Mouse (Mus musculus) neural tube, embryonic 13.5 days (tissue): Measurements from ENCODE around the gene Cyp4f14. TPM values are rescaled to one million over a fixed set of nuclear protein-coding genes. Genes with fewer than 3 reads are reported as not detected.

ENCODE experiments used
- polyA plus RNA-seq: library from polyadenylated mRNA; unstranded; fragments of >200 nt; fragmentation: Nextera tagmentation; extraction: Ambion mirVana; gene quantifications from 2 replicates; pipeline ENCODE4 v1.2.1, GENCODE M21; 2015

Cyp4f14 gene
- polyA plus RNA-seq, 1 experiment from 2014 or later = not detected

Other genes with a start within 250 kb of the Cyp4f14 start
- gene Cyp4f15, start 231.7 kb downstream of the Cyp4f14 start, polyA plus RNA-seq = 1.0 and 1.6 TPM in 2 replicates
- 24.3 and 28.1 TPM in 2 replicates for gene Zfp871, start 129.1 kb downstream of the Cyp4f14 start, polyA plus RNA-seq
- gene Zfp811, start 107.4 kb downstream of the Cyp4f14 start, polyA plus RNA-seq = 48.7 and 55.0 TPM in 2 replicates
- gene Zfp799, start 87.1 kb downstream of the Cyp4f14 start, polyA plus RNA-seq = 18.4 and 18.8 TPM in 2 replicates
- gene Zfp870, start 25.7 kb downstream of the Cyp4f14 start, polyA plus RNA-seq = 6.1 and 7.2 TPM in 2 replicates
- gene Cyp4f13, start 30.1 kb upstream of the Cyp4f14 start, polyA plus RNA-seq = 7.0 and 8.2 TPM in 2 replicates
- 8.8 and 10.2 TPM in 2 replicates for gene Zfp472, start 48.5 kb upstream of the Cyp4f14 start, polyA plus RNA-seq
- gene Zfp952, start 75.8 kb upstream of the Cyp4f14 start, polyA plus RNA-seq = 19.3 and 23.2 TPM in 2 replicates
- 25.9 and 27.4 TPM in 2 replicates for gene Zfp763, start 116.1 kb upstream of the Cyp4f14 start, polyA plus RNA-seq
- gene 4921501E09Rik, start 150.7 kb upstream of the Cyp4f14 start, polyA plus RNA-seq = not detected in 2 replicates
- gene Zfp563, start 172.0 kb upstream of the Cyp4f14 start, polyA plus RNA-seq = 17.7 and 23.4 TPM in 2 replicates
- 0.62 and 0.64 TPM in 2 replicates for gene Morc2b, start 222.3 kb upstream of the Cyp4f14 start, polyA plus RNA-seq